Mouse (Mus musculus) brain, embryonic 14.5 days (tissue): ENCODE measurements at regions not wholly inside any gene's neighbourhood (a gene's known extent, or its start where the extent isn't known, plus 50 kb on each side); places are given as distances from the start of the nearest gene placed in this dataset.
A peak's percentile ranks its signal among the peaks of the same experiment; 100 is the strongest.

Source experiments
- DNase-seq: peaks from one replicate; pipeline ENCODE4 v3.0.0-alpha.2; 2011; ENCODE audit warnings: low read depth
- CTCF ChIP-seq: fragments of 200-500 bp; IDR thresholded peaks from 2 replicates; pipeline ENCODE4 v1.5.1; 2012; ENCODE audit warnings: inconsistent platforms, mild to moderate bottlenecking, moderate library complexity, borderline replicate concordance; ENCODE audit not compliant: insufficient read depth, insufficient read length; ENCODE audit errors: extremely low read depth
- POLR2A ChIP-seq: fragments of 200-500 bp; IDR thresholded peaks from 2 replicates; pipeline ENCODE4 v1.6.1; 2012; ENCODE audit warnings: mild to moderate bottlenecking, inconsistent platforms, borderline replicate concordance; ENCODE audit not compliant: poor library complexity, insufficient read depth, insufficient read length, severe bottlenecking; ENCODE audit errors: extremely low read depth

GRCm38 (mm10) chr14:13146959-13147535 is 137.5 kb upstream of the Synpr start:
- DNase-seq: no peak
- no peak for TF ChIP-seq CTCF
- TF ChIP-seq POLR2A: no peak

GRCm38 (mm10) chr14:13149617-13150016 is 135.0 kb upstream of the Synpr start:
- TF ChIP-seq POLR2A (no peak), CTCF (no peak)
- DNase-seq: no peak

- TF ChIP-seq CTCF: no peak
- TF ChIP-seq POLR2A: no peak
- DNase-seq: no peak
These were observed 132.9 kb upstream of the Synpr start for GRCm38 (mm10) chr14:13151672-13152071.

GRCm38 (mm10) chr14:13176149-13176548 is 108.4 kb upstream of the Synpr start:
- TF ChIP-seq CTCF (no peak), POLR2A (no peak)
- DNase-seq: no peak

GRCm38 (mm10) chr14:13177906-13178305 is 106.7 kb upstream of the Synpr start:
- DNase-seq: no peak
- TF ChIP-seq POLR2A (no peak), CTCF (no peak)

GRCm38 (mm10) chr14:13190801-13191200 is 93.8 kb upstream of the Synpr start:
- peak; percentile 24 for DNase-seq

GRCm38 (mm10) chr14:13192746-13193145 is 91.8 kb upstream of the Synpr start:
- TF ChIP-seq POLR2A (no peak), CTCF (no peak)
- DNase-seq: peak; percentile 18

More at GRCm38 (mm10) chr14:13190801-13191200, 93.8 kb upstream of the Synpr start:
- TF ChIP-seq POLR2A (no peak), CTCF (no peak)

- TF ChIP-seq CTCF: no peak
- no peak for TF ChIP-seq POLR2A
- peak; percentile 6 for DNase-seq
These were observed 87.2 kb upstream of the Synpr start for GRCm38 (mm10) chr14:13197330-13197892.

GRCm38 (mm10) chr14:13198491-13198890 is 86.1 kb upstream of the Synpr start:
- DNase-seq: peak; percentile 86
- TF ChIP-seq POLR2A (no peak), CTCF (peak; percentile 43; the same call in 1 of the 2 replicates)

- DNase-seq: peak; percentile 37
- no peak for TF ChIP-seq CTCF
- no peak for TF ChIP-seq POLR2A
These were observed 71.9 kb upstream of the Synpr start for GRCm38 (mm10) chr14:13212658-13213057.
